Mouse (Mus musculus) T-helper 2 cell (primary cell): ENCODE measurements at regions not wholly inside any gene's neighbourhood (a gene's known extent, or its start where the extent isn't known, plus 50 kb on each side); places are given as distances from the start of the nearest gene placed in this dataset.

ENCODE experiments used
- in situ Hi-C: fragments of 300-600 bp; cut with MboI, MseI; formaldehyde crosslinking; loops from one replicate; pipeline ENCODE4 v1.15.1; 2025; ENCODE audit warnings: high pct_unique_total_duplicates

GRCm38 (mm10) chr2:56460625-56461590 lies 662.9 kb downstream of the Nr4a2 start:
- in situ Hi-C loops, result no loop called here

DNA sequence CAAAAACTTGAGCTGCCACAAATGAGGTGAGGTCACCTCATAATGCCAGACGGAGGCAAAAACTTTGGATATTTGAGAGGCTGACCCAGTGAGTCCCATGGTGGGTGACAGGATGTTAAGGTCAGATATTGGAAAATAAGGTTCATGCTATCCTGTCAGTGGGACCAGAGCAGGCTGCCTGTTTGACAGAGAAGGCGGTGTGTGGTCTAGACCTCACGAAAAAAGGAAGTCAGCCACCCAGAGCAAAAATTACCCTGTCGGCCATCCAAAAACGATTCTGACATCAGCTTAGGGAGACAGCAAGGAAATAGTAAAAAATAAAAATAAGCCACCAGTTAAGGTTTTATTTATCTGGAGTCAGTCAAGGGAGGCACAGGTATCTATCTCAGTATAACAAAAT lies 664.4 kb downstream of the Nr4a2 start:
- in situ Hi-C loops, result no loop called here

DNA sequence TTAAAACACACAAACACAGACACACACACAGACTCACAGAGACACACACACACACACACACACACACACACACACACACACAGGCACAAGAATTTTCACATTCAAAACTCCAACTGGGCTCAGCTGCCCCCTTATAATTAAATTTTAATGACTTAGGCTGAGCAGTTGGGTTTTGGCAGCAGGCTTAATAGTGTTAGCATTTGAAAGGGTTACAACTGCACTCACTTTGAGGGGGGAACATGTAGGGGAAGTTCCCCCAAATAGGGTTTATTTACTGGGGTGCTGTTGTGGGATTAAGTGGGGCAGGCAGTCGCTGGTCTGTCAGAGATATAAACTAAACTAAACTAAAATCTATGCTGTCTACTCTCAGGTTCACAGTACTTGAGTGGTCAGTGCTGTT lies 666.2 kb downstream of the Nr4a2 start:
- in situ Hi-C loops, result no loop called here

DNA sequence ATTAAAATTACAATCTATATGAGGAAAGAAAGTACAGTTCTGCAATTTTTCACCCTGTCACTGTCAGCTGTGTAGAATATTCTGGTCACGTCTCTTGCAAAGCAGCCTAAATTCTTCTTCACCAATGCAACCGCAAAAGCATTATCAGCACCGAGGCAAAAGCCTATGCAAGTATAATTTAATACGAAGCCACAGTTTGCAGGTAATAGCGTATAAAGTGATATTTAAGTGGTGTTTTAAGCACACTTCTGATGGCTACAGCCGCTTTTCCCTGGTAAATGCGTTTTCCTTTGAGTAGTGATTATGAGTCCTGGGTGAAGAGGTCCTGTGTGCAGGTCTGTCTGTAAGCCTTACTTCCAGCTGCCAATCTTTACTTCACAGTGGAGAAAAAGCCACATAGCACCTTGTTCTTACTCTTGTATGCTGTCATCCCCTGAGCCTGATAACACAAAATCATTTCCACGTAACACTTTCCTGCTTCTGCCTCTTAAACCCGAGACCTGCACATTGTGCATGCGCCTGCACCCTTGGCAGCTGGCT lies 667.9 kb downstream of the Nr4a2 start:
- in situ Hi-C loops, result no loop called here

GRCm38 (mm10) chr2:56454611-56455066 lies 669.2 kb downstream of the Nr4a2 start:
- in situ Hi-C loops, result no loop called here

- in situ Hi-C loops, result loop anchor here (10.0 kb wide), 1 partner anchor 1444 kb away; no protein-coding TSS in a partner anchor
These were observed 682.9 kb downstream of the Nr4a2 start for GRCm38 (mm10) chr2:56440916-56441315.
